Mouse (Mus musculus) forelimb bud, embryonic 11.5 days (tissue): ENCODE results near the gene Ak2.

ENCODE experiments used
- DNase-seq: peaks from one replicate; pipeline ENCODE4 v3.0.0-alpha.2; 2012; ENCODE audit warnings: low read depth, low spot score

Ak2 gene

DNA sequence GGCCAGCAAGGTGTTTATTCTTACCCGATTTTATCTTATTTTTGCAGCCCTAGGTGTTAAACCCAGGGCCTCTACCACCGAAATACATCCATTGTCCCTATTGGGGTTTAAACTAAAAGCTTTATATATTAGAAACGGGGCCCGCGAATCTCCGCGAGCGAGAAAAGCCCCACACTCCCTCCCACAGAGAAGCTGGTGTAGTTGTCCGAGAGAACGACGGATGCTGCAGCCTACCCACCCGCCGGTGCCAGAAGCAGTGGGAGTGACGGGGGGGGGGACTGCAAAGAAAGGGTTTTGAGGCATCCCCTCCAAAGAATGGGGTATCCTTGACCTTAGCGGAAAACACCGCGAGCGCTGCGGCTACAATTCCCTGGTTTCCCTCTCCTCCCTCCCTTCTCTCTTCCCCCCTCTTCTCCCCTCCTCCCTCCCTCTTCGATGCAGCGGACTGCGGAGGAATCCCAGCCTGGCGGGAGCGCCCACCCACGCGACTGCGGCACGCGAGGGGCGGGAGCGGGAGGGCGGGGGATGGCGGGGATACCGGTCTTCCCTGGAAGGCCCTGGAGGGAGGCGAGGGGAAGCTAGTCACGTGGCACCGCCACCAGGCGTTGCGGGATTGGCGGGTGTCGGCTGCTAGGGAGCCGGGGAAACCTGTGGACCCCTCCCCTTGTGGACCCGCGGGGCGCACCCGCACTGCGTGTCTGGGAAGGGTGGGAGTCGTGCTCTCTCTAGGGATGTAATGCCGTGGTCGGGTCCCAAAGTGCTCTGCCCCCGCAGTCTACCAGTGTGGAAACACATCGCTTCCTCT is 56.9 kb downstream of the Ak2 start:
- DNase-seq = peak; percentile 67

DNA sequence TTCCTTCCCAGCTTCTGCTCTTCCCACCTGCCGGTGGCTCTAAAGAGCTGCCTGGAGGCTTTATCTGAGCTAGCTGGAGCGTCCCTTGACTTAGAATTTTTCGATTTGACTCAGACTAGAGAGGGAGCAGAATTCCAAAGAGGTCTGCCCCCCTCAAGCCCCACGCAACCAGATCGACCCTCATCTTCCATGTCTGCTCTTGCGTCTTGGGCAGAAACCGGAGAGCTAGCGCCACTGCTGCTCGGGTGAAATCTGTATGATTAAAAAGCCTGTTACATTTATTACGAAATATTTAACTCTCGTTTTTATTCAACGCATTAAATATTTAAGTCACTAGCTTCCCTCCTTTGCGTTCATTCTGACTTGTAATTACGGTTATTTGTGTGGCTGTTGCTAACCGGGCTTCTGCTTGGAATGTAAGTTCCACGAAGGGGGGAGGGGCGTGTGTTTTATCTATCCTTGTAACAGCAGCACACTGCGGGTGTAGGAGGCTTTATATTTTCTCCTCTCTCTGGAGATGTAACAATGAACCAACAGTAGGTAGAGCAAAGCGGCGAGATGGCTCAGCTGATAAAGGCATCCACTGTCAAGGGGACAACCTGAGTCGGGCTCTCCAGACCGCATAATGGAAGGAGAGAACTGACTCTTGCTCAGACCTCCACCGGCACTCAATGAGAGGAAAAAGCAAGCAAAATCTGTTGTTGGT is 57.7 kb downstream of the Ak2 start:
- DNase-seq = no peak

DNA sequence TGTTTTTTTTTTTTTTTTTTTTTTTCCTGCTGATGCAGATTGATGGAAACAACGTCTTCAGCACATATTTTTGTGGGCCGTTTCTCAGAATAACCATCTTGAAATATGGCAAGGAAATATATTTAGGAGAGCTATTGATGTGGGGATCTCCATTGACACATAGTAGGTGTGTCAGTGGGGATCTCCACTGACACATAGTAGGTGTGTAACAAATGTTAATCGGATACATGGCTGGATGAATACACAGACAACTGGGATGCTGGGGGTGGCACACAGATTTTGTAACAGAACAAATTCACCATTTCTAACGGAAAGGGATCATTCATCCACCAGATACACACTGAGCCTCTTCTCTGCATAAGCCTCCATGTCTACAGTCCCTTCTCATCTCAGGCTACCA is 58.6 kb downstream of the Ak2 start:
- DNase-seq = no peak

DNA sequence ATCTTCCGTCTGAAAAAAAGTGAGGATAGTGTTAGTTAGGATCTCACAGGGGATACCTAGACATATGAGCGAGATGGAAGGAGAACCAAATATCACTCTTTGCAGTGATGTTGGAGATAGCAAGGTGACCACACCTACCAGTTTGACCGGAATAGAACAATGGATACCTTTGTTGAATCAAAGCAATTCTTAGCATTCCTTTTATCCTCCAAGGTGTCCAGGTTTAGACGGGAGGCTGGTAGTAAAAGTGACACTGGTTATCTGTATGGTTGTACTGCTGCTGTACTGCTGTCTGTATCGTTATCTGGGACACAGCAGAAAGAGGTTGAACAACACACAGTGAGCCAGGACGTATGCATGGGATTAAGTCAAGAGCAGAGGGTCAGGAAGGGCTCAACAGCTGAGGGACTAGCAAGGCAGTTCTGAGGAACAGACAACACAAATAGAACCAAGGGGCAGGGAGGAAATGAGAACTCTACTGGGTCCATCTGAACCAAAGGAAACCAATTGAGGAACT is 59.2 kb downstream of the Ak2 start:
- DNase-seq = no peak

DNA sequence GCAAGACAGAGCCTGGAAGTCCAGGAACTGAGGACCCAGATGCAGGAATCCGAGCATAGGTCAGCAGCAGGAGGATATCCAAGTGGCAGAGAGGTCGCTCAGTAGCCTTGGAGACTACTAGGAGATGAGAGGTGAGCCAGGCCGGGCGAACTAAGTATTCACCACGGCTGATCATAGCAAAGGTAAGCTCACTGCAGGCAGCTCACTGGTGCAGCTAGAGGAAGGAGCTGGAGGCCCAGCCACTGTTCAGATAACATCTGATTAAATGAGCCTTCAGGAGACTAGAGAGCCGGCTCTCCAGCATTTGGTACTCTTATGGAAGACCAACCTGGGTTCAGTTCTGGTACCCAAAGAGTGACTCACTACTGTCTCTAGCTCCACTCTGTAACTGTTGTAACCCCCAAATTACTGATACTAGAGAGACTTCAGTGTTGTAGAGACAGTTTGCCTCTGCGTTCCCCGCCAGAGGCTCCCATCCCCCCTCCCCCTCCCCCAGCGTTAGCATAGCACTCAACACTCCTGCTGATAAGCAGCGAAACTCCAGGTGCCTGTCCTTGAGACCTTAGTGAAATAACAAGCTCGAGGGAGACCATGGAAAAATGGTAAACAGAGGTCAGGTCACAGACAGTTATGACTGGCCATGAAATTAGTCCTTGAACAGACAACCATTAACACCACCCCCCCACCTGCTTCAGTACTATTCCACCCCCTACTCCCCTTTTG is 59.9 kb downstream of the Ak2 start:
- DNase-seq = no peak

DNA sequence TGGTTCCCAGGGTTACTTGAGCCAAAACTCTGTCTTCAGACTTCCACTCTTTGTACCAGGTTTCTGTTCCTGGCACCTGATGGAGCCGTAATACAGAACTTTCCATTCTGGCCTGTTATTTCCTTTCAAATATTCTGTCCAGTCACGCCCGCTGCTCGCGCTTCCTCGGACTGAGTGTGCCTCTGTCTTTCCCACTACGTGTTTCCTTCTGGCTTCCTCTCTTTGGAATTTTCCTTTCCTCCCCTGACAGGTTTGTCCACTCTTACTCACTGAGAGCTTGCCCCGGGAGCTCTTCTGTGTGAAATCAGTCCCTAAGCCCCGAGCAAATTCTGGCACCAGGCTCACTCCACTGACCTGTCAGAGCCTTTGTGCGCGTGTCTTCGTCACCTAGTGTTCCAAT is 63.0 kb downstream of the Ak2 start:
- no peak for DNase-seq

DNA sequence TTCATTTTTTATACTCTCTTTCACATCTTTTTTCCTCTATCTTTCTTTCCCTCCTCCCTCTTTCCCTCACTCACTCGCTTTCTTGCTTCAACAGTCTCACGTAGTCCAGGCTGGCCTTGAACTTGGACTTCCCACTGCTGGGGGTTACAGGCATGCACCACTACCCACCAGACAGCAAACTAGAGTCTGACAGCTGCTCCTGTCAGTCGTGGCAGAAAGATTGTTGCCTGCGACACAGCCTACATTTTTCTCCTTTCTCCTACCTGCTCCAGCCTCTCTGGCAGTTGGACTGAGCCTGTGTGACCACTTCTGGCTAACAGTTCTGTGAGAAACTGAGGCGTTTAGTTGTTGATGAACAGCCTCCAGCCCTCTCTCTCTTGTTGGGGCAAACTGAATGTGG is 63.8 kb downstream of the Ak2 start:
- DNase-seq = no peak

DNA sequence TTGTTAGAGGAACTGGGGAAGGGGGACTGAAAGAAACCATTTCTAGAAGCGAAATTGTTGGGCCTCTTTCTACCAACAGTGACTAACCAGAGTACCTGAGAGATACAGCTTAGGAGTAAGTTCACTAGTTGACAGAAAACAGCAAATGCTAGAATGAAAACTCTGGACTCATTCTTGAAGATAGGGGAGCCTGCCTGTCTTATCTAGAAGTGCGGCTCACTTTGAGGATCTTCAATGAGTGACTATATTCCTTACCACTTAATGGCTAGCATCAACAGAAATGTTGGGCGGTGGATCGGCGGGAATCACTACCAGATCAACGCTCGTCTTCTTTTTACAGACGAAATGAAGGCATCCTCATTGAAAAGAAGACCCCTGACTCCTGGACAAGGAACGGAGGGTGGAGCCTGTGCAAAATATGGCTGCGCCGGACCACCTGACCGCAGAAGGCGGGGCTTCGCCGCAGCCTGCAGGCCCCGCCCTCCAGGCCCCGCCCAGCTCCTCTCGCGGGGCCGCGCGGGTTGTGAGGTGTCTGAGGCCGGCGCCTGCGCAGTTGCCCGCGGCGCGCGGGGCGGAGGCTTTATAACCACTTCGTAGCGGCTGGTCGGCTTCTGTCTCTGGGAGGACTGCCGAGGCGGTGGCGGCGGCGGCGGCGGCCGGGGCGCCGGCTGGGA is 65.9 kb downstream of the Ak2 start:
- peak; percentile 96 for DNase-seq

DNA sequence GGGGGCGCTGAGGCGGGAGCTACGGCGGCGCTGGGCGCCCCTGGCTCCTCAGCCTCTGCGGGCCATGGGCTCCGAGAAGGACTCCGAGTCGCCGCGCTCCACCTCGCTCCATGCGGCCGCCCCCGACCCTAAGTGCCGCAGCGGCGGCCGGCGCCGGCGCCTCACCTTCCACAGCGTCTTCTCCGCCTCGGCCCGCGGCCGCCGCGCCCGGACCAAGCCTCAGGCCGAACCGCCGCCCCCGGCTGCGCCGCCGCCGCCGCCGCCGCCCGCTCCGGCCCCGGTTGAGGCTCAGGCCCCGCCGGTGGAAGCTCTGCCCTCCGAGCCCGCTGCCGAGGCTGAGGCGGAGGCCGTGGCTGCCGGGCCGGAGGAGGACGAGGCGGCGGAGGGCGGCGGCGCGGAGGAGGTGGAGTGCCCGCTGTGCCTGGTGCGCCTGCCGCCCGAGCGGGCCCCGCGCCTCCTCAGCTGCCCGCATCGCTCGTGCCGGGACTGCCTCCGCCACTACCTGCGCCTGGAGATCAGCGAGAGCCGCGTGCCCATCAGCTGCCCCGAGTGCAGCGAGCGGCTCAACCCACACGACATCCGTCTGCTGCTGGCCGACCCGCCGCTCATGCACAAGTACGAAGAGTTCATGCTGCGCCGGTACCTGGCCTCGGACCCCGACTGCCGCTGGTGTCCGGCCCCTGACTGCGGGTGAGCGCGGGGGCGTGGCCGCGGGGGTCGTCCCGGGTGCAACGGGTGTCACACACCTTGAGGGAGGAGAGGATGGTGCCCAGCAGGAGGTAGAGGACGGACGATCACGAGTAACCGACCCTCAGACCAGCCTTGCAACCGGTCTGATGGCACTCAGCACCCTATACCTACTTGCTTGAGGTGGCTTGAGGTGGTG is 66.7 kb downstream of the Ak2 start, which contains the start of gene Rnf19b:
Rnf19b (plus strand) TSS at position 65 of the 886 bp plus-strand sequence.
- no peak for DNase-seq

DNA sequence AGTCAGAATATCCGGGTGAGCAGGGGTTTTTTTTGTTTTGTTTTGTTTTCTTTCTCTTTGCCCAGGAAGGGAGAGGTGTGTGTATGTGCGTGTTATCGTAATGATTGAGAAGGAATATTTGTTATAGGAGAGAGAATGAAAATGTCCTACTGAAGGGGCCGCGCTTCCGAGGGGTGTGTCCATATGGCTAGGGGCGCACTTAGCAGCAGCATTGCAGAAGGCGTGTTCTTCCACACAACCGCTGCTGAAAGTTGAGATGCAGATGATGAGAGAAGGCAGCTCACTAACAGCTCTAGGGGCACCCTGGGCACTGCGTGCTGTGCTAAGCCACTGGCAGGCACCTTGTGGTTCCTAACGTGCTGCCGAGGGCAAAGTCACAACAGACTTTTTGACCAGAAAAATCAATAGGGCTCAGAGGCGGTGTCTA is 67.4 kb downstream of the Ak2 start:
- DNase-seq = peak; percentile 40

DNA sequence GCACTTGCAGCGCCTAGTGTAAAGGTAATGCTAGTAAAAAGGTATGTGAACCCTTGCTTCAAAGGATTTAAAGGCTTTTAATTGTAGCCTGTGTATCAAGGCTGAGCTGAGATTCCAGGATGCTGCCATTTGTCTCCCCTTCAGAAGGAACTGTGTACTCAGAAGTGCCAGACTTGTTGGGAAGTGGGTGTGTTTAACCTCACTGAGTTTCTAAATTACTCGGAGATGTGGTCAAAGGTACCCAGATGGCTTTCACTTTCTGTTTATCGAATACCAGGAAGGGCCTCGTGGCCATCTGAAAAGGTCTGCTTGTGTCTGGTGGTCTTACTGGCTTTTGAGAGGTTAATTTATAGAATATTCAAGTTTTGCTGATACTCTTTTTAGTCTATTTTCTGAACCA is 68.2 kb downstream of the Ak2 start:
- DNase-seq = no peak
